Mouse (Mus musculus) heart, embryonic 16.5 days (tissue): Measurements from ENCODE around the gene Dpp6. TPM values are rescaled to one million over a fixed set of nuclear protein-coding genes. Genes with fewer than 3 reads are reported as not detected.

ENCODE experiments used
- ATAC-seq: fragments of 200-750 bp; cut with Nextera tagmentation; replicated peaks from 2 replicates; pipeline ENCODE4 v1.8.0; 2017; ENCODE audit warnings: moderate number of reproducible peaks; ENCODE audit not compliant: insufficient read depth, low FRiP score; ENCODE audit errors: extremely low read depth
- H3K27ac ChIP-seq: fragments of 300-500 bp; sonication (generic); 2 replicates; pipeline ENCODE4 v1.5.1; 2014; ENCODE audit warnings: mild to moderate bottlenecking, low read length, control low read depth, moderate library complexity
- H3K27me3 ChIP-seq: fragments of 300-500 bp; sonication (generic); 2 replicates; pipeline ENCODE4 v1.6.1; 2014; ENCODE audit warnings: low read length, mixed read lengths; ENCODE audit not compliant: control insufficient read depth, insufficient read depth
- H3K36me3 ChIP-seq: fragments of 300-500 bp; sonication (generic); 2 replicates; pipeline ENCODE4 v1.6.1; 2014; ENCODE audit not compliant: control insufficient read depth, insufficient read depth
- H3K4me1 ChIP-seq: fragments of 300-500 bp; sonication (generic); 2 replicates; pipeline ENCODE4 v1.6.1; 2014; ENCODE audit warnings: low read length, mixed read lengths; ENCODE audit not compliant: control insufficient read depth, insufficient read depth
- H3K4me2 ChIP-seq: fragments of 300-500 bp; sonication (generic); 2 replicates; pipeline ENCODE4 v1.6.1; 2014; ENCODE audit warnings: low read depth, mild to moderate bottlenecking, control low read depth, low read length
- H3K4me3 ChIP-seq: fragments of 300-500 bp; sonication (generic); 2 replicates; pipeline ENCODE4 v1.5.1; 2014; ENCODE audit warnings: mild to moderate bottlenecking, control low read depth, low read length
- H3K9ac ChIP-seq: fragments of 300-500 bp; sonication (generic); 2 replicates; pipeline ENCODE4 v1.6.1; 2014; ENCODE audit warnings: low read length, control low read depth
- H3K9me3 ChIP-seq: fragments of 300-500 bp; sonication (generic); replicated peaks from 2 replicates; pipeline ENCODE4 v1.6.1; 2016; ENCODE audit warnings: low read length; ENCODE audit not compliant: control insufficient read depth
- WGBS: fragments of 180-500 bp; shearing (Covaris S2); extraction: QIAGEN DNeasy Blood & Tissue Kit; methylation state at CpG from one replicate; pipeline ENCODE4 v1.1.7; 2014; 5-methylcytosine and 5-hydroxymethylcytosine counted together
- polyA plus RNA-seq: library from polyadenylated mRNA; unstranded; fragments of >200 nt; fragmentation: Nextera tagmentation; extraction: Ambion mirVana; gene quantifications from 2 replicates; pipeline ENCODE4 v1.2.1, GENCODE M21; 2015

Gene Dpp6
- polyA plus RNA-seq, 1 experiment from 2014 or later, result 0.91 TPM

DNA sequence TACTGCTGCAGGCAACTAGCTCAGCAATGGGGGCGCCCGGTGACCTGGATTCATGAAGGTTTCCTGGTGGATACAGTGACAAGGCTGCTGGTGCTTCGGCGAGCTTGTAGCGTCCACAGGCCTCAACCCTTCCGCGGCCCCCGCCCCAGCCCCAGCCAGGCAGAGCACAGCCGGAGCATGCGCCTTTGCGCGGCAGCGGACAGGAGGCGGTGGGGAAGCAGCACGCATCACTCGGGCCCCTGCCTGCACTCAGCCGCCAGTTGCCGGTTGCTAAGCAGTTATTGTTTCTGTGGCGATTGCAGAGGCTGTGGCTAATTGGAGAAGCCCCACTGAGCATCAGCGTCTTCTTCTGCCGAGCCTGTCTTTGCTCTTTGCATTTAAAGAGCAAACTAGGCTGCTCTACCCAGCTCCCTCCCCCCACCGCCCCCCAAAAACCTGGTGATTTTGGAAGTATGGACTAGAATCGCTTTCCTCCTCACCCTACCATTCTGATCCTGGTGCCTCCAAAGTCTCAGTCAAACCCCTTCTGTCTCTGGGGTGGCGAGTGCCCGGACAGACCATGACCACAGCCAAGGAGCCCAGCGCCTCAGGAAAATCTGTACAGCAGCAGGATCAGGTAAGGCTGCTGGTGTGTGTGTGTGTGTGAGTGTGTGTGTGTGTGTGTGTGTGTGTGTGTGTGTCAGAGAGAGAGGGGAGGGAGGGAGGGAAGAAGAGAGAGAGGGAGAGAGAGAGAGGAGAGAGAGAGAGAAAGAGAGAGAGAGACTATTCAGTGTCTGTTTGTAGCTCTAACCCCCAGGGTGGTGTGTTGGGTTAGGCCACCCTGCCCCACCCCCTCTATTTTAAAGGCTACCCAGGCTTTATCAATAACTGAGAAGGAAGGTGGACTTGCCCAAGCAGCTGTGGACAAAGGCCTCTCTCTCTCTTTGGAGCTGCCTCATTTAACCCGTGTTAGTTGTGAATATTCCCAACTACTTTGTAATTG, 445.0 kb downstream of the Dpp6 start:
- H3K27me3 ChIP-seq, result no peaks in the 10 kb centered on the region; the same call in 1 of the 2 replicates
- no peak overlapping the region for H3K4me3 ChIP-seq
- no peaks in the 10 kb centered on the region for H3K4me1 ChIP-seq
- H3K9ac ChIP-seq, result no peak overlapping the region
- no peaks in the 10 kb centered on the region for H3K36me3 ChIP-seq
- 12% methylated on average over 27 of the region's 27 CpGs for WGBS
- H3K27ac ChIP-seq, result no peak overlapping the region
- ATAC-seq, result no peak
- peak overlapping the region; percentile 43 for H3K4me2 ChIP-seq
- no peaks in the 10 kb centered on the region for H3K9me3 ChIP-seq

DNA sequence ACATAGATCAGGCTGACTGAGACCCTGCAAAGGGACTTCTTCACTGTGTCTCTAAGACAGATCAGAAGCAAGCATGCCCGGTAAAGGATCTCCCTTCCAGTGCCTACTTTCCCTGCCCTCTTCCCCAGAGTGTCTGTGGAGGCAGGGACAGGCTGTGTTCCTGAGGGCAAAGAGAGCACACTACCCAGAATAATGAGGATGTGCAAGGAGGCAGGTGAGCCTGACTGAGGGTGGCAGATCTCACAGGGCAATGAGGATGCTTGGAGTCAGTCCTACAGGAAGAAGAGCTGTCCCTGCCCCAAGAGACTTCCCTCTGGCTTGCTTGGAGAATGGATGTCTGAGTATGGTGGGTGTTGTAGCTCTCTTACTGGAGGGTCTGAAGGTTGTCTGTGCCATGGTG, 445.7 kb downstream of the Dpp6 start:
- H3K4me1 ChIP-seq, result no peaks in the 10 kb centered on the region
- no peaks in the 10 kb centered on the region for H3K9me3 ChIP-seq
- H3K36me3 ChIP-seq, result no peaks in the 10 kb centered on the region
- H3K9ac ChIP-seq, result no peak overlapping the region
- H3K27me3 ChIP-seq, result no peaks in the 10 kb centered on the region; the same call in 1 of the 2 replicates
- WGBS, result 72% methylated on average over 1 of the region's 1 CpGs
- H3K4me3 ChIP-seq, result no peak overlapping the region
- H3K27ac ChIP-seq, result no peak overlapping the region
- no peak for ATAC-seq
- H3K4me2 ChIP-seq, result no peak overlapping the region

DNA sequence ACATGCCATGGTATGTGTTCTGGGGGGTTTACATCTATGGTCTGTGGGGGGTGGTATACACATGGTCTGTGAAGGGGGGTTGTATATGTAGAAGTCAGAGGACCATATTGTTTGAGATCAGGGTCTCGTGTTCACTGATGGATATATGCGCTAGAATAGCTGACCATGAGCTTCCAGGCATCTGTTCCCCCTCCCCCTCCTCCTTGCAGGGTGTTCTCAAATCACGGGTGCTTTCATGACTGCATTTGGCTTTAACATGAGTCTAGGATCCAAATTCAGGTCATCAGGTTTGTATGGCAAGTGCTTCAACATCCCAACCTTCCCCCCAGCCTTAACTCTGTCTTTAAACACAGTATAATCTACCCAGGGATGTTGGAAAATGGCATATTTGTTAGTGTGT, 448.3 kb downstream of the Dpp6 start:
- WGBS, result 68% methylated on average over 3 of the region's 3 CpGs
- Histone ChIP-seq H3K4me2 (no peak overlapping the region), H3K27me3 (no peaks in the 10 kb centered on the region; the same call in 1 of the 2 replicates), H3K36me3 (no peaks in the 10 kb centered on the region), H3K27ac (no peak overlapping the region), H3K9me3 (no peaks in the 10 kb centered on the region; the same call in 1 of the 2 replicates), H3K4me1 (no peaks in the 10 kb centered on the region), H3K4me3 (no peak overlapping the region), H3K9ac (no peak overlapping the region)
- ATAC-seq, result no peak

DNA sequence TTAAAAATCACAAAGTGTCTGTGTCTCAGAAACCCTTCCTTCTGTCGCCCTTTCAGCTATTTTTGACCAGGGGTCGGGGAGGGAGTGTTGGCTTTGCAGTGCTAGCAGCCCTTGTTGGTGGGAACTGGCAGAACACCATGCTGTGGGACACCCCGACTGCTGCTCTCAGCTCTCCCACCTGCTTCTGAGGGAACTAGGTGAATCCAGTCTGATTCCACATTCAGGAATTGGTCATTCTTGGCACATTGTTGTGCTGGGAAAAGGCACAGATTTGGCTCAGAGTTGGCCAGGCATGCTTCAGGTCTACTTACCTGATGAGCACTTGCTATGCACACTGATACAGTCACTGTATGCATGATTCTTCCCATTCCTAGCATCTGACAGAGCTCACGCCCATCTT, 454.3 kb downstream of the Dpp6 start:
- Histone ChIP-seq H3K4me1 (no peaks in the 10 kb centered on the region), H3K9ac (no peak overlapping the region), H3K9me3 (no peaks in the 10 kb centered on the region; the same call in 1 of the 2 replicates), H3K4me3 (no peak overlapping the region), H3K36me3 (no peaks in the 10 kb centered on the region), H3K4me2 (no peak overlapping the region), H3K27ac (no peak overlapping the region), H3K27me3 (no peaks in the 10 kb centered on the region)
- no peak for ATAC-seq
- WGBS, result 59% methylated on average over 4 of the region's 4 CpGs

DNA sequence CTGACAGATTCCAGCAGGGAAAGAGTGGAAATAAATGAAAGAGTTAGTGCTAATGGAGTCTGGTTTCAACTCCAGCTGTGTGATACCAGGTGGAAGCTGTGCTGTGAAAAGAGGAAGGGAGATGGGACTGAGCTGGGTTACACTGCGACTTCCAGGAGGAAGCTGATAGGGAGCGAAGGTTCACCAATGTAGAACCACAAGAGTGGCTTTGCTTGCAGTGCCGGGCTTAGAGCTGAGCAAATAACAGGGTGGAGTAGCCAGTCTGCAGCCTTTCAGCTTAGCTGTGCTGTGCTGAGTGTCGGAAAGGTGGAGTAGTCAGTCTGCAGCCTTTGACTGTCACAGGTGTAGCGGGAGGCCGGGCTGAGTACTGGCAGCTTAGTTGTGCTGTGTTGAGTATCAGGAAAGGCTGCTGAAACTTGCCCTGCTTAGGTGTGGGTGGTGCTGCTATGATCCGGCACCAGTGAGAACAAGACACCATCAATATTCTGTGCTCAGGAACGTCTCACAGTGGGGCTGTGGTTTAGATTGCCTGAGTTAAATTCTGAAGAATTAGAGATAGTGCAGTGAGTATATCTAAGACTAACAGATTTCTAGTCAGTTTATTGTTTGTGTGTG, 457.9 kb downstream of the Dpp6 start:
- H3K27ac ChIP-seq, result no peak overlapping the region
- no peaks in the 10 kb centered on the region for H3K36me3 ChIP-seq
- no peaks in the 10 kb centered on the region for H3K4me1 ChIP-seq
- H3K27me3 ChIP-seq, result no peaks in the 10 kb centered on the region
- no peaks in the 10 kb centered on the region for H3K9me3 ChIP-seq
- no peak overlapping the region for H3K9ac ChIP-seq
- H3K4me3 ChIP-seq, result no peak overlapping the region
- WGBS, result 49% methylated on average over 8 of the region's 8 CpGs
- no peak overlapping the region for H3K4me2 ChIP-seq
- ATAC-seq, result no peak

DNA sequence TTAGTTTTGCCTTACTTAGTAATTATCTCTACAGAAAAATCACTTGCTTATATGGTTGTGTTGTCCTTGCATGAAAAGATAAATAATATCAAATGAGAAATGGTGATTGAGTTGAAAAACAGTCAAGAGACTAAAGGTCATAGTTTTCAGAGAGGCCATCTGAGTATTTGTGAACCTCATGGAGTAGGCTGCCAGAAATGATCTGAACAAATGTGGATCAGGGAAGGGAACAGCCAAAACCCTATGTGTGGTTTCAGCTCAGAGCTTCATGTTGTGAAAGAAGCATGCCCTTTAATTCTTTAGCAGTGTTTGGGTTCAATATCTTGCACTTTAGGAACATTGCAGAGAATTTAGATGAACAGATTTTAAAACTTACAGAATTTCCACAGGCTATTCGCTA, 458.9 kb downstream of the Dpp6 start:
- H3K36me3 ChIP-seq, result no peaks in the 10 kb centered on the region
- no peaks in the 10 kb centered on the region for H3K4me1 ChIP-seq
- no peak overlapping the region for H3K4me3 ChIP-seq
- no peak overlapping the region for H3K4me2 ChIP-seq
- no peak for ATAC-seq
- H3K27ac ChIP-seq, result no peak overlapping the region
- WGBS, result 78% methylated on average over 1 of the region's 1 CpGs
- no peak overlapping the region for H3K9ac ChIP-seq
- H3K27me3 ChIP-seq, result no peaks in the 10 kb centered on the region
- no peaks in the 10 kb centered on the region for H3K9me3 ChIP-seq

DNA sequence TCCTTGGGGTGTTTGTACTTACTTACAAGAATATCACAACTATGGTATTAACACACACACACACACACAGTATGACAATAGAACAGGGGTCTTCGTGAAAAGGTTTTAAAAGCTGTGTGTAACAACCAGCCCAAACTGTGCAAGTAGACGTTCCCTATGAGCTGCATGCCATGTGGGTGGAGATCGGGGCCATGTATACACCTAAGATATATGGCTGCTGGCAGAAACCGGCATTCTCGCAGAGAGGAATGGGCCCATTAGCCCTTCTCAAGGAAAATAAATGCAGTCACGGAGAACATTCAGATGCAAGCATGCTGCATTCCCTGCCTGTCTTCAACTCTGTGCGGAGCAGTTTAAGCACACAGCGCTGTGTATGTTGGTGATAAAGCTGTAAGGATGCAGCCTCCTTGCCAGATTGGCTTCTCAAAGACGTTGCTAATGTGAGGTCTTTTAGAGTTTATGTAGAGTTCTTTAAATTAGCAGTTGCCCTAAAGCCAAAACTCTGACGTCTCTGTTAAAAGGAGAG, 461.2 kb downstream of the Dpp6 start:
- no peak overlapping the region for H3K27ac ChIP-seq
- no peak overlapping the region for H3K4me3 ChIP-seq
- no peaks in the 10 kb centered on the region for H3K9me3 ChIP-seq
- H3K4me2 ChIP-seq, result no peak overlapping the region
- H3K27me3 ChIP-seq, result no peaks in the 10 kb centered on the region
- no peak overlapping the region for H3K9ac ChIP-seq
- no peaks in the 10 kb centered on the region for H3K36me3 ChIP-seq
- no peak for ATAC-seq
- no peaks in the 10 kb centered on the region for H3K4me1 ChIP-seq
- 70% methylated on average over 10 of the region's 10 CpGs for WGBS

DNA sequence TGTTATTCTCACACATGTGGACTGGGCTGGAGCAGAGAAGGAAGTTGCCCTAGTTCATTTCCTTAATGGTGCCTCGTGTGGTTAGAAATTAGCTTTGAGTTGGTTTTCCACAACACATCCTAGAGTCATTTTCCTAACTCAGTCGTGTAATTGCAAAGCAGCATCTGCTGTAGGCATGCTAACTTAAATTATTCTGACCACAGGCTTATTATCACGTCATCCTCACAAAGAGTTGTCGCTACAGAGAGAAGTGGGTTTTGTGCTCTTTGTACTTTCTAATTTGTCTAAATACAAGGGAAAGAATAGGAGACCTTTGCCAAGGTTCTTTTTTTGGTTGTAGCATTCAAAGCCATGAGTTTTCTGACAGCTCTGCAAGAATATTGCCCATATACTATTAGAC, 469.9 kb downstream of the Dpp6 start:
- H3K36me3 ChIP-seq, result no peaks in the 10 kb centered on the region
- WGBS, result 68% methylated on average over 4 of the region's 4 CpGs
- H3K27ac ChIP-seq, result no peak overlapping the region
- H3K4me2 ChIP-seq, result no peak overlapping the region
- no peak overlapping the region for H3K9ac ChIP-seq
- no peaks in the 10 kb centered on the region for H3K9me3 ChIP-seq
- H3K4me3 ChIP-seq, result no peak overlapping the region
- no peak for ATAC-seq
- H3K27me3 ChIP-seq, result no peaks in the 10 kb centered on the region
- no peaks in the 10 kb centered on the region for H3K4me1 ChIP-seq

DNA sequence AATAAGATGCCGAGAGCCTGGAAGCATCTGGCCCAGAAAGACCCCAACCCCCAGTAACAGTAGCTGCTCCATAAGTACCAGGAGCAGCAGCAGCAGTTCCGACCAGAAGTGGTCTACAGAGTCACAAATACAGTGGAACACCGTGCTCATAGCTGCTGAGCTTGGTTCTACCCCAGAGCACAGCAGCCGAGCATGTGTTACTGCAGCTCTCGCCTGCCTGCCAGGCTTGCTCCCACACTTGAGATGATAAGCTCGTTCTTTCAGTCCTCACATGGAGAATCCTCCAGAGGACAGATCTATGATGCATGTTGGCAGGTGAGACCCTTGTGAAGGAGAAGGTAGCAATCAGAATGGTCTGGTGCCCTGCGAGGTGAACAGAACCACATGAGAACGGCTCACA, 474.4 kb downstream of the Dpp6 start:
- Histone ChIP-seq H3K36me3 (no peaks in the 10 kb centered on the region), H3K4me2 (no peak overlapping the region), H3K4me3 (no peak overlapping the region), H3K27ac (no peak overlapping the region), H3K4me1 (no peaks in the 10 kb centered on the region), H3K27me3 (no peaks in the 10 kb centered on the region), H3K9ac (no peak overlapping the region), H3K9me3 (0 out of 2 replicates have a peak, but pooled peaks cover 2% of the 10 kb centered on the region)
- no peak for ATAC-seq
- 69% methylated on average over 8 of the region's 8 CpGs for WGBS
